Mouse (Mus musculus): Measurements from ENCODE around the gene Ssr3.
"Not testable (repeated sequence)": the region's sequence is repeated elsewhere in the genome, so short reads cannot be mapped to it uniquely, and the experiment has no call there.

Ssr3 gene

DNA sequence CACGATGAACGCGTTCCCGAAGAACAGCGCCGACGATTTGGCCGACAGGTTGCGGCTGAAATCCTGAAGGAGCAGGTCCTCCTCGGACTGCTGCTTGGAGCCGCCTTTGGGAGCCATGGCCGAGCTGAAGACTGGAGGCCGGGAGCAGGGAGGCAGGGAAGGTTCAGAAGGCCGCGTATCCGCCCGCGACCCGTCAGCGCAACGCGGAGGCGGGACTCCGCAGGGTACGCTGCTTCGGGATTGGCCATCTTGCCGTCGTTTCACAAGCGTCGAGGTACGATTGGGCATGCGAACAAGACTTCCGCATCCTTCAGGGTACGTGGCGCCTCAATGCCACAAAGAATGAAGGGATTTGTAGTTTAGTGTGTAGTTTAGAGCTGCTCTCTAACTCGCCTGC is at the start of gene Ssr3:
Ssr3 (minus strand) TSS at position 203 of the 397 bp plus-strand sequence.
- peak; percentile 99 for DNase-seq

DNA sequence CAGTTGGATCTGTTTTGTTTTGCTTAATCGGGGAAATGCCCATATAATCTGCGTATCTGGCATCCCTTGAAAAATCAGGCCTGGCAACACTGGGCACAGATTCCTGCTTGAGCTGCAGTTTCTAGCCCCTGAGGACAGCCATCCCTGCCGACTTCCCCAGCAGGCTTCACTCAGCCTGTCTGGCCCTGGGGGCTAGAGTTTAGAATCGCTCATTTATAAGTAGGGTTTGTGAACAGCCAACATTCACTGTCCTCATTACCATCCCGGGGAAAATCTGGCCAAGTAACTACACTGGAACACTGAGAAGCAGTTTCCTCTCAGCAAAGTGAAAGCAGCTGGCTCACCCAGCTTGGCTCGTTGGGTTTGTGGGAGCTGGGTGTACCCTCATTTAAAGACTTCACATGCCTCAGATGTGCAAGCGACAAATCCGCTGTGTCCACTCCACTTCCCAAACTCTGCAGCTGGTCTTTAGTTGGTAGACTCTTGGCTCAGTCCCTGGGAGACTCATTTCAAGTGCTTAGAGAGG is 49.2 kb upstream of the Ssr3 start:
- DNase-seq, result peak; percentile 57

DNA sequence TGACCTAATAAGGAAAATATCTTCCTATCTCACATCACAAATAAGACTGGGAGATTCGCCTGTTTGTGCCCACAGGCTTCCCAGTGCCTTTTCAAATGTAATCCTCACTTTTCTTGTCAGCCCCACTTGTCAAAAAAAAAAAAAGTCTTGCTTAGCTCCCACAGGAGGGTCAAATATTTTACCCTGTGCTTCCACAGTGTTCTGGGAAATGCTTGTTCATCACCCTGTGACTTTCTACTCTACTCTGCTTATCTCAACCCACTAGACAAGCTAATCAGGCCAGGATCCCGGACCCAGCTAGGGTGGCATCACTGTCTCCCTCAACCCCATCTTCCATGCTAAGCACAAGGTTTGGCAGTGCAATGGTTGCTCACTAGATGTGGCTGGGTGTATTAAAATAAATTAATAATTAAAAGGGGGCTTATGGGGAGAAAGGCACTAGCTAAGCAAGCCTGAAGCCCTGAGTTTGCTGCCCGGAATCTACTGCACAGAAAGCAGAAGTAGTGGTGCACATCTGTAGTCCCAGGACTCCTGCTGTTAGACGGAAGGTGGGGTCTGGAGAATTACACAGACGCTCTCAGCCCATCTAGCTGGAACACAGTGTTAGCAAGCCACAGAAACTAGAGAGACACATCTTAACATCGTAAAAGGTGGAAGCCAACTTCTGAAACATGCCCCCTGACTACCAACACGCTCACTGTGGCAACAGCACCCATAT is 46.2 kb upstream of the Ssr3 start:
- no peak for DNase-seq

DNA sequence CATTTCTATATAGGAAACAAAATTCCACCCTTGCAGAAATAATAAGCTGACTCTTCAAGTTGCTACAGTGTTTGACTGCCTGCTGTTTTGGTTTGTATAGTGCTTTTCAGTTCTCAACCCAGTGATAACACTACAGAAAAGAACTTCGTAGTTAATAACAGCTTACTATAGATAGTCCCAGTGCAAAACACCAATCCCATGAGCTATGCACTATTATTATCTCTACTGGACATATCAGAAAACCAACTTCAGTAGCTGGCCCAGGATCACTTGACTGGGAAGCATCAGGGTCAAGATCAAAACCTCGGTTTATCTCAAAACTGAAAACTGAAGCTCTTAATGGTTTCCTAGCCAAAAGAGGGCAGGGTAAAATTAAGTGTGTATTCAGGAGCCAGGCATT is 43.4 kb upstream of the Ssr3 start:
- no peak for DNase-seq

DNA sequence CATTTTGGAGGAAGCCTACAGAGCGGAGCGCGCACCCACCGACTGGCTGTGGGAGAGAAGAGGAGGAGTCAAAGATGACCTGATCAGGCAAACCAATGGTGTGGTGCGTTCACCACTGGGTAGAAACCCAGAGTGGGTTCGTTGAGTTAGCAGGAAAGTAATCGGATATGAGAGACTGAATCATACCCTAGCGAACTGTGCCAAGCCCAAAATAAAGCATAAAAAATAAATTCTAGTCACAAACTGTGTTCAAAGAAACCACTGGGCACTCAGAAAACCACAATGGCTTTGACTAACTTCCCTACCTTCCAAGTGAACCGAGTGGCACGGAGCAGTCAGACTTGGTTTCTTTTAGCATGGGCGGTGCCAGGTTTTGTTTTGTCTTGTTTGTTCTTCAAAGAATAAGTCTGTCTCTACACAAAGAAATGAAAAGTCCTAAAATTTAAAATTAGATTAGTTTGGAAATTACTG is 42.7 kb upstream of the Ssr3 start:
- DNase-seq, result no peak

DNA sequence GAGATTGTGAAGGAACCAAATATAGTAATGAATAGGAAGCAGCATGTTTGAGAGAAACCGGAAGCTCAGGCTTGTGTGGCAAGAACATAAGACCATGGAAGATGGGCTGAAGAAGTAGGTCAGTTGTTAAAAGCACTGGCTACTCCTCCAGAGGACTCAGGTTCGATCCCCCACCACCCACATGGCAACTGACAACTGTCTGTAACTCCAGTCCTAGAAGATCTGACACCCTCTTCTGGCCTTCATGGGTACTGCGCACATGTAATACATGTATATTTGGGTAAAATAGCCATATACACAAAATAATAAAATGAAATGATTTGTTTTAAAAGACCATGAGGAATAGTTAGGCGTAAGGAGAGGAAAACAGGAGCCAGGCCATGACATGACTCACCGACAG is 39.8 kb upstream of the Ssr3 start:
- no peak for DNase-seq

DNA sequence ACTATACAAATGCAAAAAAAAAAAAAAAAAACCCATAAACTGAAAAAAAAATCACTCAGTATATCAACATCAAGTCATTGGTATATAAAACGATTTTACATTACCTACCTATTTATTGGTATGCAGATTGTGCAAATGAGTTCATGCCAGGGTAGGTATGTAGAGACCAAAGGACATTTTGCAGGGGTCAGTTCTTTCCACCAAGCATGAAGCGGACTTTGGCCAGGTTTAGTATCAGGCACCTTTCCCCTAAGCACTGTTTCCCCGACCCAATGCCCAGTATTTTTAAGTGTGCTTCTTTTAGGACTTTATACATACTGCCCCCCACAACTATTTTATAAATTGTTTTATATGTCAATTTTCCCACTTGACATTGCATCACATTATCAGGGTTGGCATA is 27.3 kb upstream of the Ssr3 start:
- no peak for DNase-seq

DNA sequence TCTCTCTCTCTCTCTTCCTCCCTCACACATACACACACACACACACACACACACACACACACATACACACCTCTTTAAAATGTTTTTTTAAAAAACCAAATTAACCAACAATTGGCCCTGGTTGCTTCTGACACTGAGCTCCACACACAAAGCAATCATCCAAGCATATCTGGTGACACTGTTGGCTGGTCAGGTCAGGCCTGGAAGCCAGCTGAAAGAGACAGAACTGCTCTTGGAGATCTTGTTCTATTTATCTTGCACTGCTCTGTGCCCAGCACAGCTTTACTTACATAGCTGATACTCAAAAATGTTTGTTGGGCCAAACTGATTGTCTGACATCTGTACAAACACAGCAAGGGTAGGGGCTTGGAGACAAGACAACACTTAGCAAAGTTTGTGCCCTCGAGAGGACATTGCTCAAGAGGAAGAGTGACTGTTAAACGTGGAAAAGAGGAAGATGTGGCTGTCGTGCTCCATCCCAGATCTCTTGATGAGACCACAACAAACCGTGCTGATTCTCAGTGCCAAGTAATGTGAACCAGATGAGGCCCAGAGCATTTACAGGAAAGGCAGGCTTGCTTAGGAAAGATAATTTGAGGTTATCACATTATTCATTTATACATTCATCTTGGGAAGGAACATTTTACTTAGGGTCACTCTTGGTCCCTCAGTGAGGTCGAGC is 25.6 kb upstream of the Ssr3 start:
- DNase-seq, result no peak

DNA sequence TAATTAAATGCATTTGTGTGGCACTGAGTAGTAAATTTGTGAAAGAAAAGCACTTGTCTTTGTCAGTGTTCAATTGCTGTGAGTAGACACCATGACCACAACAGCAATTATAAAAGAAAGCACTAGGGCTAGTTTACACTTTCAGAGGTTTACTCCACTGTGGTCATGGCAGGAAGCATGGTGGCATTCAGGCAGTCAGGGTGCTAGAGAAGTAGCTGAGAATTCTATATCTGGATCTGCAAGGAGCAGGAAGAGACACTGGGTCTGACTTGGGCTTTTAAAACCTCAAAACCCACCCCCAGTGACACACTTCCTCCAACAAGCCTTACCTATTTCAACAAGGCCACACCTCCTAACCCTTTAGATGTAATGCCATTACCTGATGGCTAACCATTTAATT is 24.1 kb upstream of the Ssr3 start:
- DNase-seq, result no peak

DNA sequence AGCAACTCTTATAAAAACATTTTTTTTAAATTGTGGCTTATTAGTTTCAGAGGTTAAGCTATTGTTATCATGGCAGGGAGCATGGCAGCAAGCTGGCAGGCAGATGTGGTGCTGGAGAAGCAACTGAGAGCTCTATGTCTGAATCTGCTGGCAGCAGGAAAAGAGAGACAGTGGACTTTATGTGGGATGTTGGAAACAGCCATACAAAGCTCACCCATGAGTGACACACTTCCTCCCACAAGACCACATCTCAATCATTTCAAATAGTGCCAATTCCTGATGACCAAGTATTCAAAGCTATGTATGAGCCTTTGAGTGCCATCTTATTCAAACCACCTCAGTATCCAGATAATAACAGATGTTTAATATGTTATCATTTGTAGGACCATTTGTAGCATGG is 15.5 kb upstream of the Ssr3 start:
- DNase-seq, result no peak

DNA sequence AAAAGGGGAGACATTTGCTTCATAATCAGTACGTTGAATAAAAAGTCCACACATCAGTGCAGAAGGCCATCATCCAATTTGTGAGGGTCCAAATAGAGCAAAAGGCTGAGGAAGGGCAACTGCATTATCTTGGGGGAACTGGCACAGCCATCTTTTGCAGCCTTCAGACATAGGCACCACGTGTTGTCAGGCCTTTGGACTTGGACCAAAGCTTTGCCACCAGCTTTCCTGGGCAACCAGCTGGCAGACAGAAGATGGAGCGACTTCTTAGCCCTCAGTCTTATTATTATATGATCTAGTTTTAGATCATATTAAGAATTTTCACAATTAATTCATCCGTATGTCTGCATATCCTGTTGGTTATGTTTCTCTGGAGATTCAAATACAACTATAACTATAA is 13.4 kb upstream of the Ssr3 start:
- DNase-seq, result no peak

DNA sequence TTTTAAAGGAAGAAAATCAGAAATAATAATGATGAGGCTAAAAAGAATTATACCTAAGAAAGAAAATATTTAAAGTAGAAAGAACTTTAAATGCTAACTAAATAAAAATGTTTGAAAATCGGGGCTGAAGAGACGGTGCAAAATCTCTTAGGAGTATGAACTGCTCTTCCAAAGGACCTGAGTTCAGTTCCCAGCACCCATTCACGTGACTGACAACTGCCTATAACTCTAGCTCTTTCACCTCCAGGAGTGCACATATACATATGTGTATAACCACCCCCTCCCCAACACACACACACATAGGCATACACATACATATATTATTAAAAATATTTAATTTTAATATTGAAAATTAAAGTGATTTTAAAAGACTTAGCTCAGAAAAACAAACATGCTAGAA is 5.1 kb upstream of the Ssr3 start:
- DNase-seq, result no peak

DNA sequence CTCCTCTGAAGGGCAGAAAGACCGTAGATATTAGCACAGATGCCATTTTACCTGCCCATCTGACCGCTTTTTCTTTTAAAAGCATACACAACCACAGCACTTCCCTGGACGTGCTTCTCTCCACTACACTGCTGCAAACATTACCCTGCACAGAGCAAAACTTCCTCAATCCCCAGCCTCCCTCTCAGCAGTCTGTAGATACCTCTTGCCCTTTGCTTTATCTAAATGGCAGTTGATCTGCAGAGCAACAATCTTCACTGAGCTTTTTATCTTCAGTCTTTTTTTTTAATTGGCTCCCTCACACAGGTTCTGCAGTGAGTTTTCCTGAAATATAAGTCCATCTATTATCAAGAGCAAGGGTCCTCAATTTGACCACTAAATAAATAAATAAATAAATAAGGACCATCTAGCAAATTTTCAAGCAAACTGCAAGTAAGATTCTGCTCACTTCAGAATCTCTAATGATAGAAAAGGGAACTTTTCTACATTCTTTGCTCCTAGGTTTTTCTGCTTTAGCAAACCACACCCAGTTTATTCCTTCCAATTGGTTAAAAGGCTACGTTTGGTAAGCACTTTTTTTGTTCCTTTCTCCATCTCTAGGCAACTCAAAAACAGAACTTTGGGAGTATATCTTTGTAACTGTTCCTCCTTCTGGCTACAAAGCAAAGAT is 4.5 kb upstream of the Ssr3 start:
- no peak for DNase-seq

DNA sequence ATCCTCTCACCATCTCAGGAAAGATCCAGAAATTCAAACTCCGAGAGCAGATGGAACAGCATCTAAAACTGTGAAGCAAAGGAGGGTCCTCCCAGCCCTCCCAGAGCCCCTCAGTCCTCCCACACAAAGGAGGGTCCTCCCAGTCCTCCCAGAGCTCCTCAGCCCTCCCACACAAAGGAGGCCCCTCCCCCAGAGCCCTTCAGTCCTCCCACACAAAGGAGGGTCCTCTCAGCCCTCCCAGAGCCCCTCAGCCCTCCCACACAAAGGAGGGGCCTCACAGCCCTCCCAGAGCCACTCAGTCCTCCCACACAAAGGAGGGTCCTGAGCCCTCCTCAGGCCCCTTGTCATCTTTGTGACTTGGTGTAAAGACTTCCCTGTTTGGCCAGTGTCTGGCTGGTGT is 2.7 kb upstream of the Ssr3 start:
- not testable (repeated sequence) for DNase-seq

DNA sequence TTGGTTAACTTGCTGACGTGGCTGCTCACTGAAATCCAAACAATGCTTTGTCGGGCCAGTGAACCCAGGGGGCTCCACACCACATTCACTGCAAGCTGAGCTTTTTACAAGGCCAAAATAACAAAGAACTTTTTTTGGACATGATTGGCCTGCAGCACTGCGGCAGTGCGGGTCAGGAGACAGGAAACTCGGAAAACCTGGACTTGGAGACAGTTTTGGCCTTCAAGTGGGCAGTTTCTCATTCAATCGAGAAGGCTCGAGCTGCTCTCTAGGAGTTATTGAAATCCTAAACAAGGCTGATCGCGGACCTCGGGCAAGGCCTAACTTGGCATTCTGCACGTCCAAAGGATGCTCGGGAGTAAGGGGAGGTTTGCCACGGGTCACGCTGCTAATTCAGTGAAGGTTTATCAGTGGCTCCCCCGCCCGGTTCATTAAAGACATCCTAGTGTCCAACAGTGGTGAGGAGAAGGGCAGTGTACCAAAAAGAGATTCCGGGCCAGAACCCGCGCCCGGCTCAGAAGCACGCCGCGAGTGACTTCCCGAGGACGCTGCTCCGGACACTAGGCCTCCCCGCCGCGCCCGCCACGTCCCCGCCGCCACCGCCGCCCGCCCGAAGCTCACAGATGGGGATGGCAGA is 521 bp downstream of the Ssr3 start:
- DNase-seq, result no peak

DNA sequence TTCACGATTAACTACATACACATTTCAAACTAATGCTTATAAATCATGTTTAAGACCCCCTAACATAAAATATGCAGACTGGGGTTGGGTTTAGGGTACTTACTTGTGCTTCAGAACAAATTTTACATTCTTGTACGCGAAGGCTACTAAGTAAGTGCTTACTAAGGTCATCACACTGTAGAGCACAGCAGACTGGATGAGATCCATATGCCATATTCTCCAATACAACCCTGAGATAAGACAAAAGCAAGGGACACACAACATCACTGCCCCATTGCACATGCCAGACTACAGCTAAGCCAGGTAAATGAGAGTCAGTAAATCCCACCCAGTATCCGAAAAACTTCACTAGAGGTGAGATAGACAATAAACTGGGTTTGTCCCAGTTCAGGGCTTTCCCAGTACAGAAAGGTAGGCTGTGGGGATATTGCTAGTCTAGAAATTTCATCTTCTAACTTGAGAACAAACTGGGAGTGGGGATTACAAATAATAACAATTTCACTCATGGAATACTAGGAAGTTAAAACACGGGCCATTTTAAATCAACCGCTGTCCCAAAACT is 1.1 kb downstream of the Ssr3 start:
- DNase-seq, result no peak

DNA sequence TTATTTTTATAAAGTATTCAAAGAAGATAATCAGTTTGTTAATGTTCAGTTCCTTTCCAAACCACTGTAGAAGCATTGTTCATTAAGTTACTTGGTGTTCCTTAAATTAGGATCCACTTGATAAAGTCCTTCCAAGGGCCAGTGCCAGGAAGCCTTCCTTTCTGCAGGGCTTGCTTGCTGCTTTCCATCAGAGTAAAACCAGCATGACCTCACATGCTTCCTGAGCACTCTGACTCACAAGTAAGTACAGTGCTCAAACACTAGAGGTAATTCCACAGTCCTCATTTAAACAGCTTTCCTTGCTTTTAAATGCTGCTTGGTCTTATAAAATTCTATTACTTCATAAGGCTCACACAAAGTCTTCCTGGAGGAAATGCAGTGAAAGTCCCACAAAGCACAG is 6.7 kb downstream of the Ssr3 start:
- DNase-seq, result no peak

DNA sequence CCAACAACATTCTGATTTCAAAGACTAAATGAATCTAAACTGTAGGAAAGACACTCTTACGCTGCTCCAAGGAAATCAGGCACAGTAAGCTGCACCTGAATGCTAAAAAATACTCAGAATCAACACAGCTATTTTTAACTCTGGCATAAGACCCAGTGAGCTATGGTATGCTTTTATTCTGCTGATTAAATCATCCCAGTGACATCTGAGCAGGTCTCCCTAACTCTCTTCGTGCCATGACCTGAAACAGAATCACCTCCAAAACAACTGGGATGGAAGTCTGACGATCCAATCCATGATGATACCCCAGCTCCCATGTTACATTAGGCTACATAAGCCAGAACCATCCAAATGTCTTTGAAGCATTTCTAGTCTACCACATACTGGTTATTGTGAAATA is 8.0 kb downstream of the Ssr3 start:
- no peak for DNase-seq

DNA sequence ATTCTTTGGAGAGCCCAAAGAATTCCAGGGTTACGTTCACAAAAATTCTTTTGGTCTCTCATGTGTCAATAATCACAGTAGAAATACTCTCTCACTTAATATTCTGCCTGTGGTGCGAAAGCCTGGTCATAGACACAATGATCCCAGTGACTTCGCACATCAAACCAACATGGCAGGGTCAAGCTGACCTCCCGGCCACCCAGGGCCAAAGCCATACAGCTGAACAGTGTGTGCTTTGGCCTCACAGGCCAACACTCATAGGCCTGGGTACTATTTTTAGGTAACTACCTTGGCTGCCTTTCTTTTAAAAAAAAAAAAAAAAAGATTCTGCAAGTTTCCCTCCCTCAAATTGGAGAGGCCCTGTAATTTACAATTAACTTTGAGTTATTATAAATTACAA is 11.3 kb downstream of the Ssr3 start:
- DNase-seq, result no peak

DNA sequence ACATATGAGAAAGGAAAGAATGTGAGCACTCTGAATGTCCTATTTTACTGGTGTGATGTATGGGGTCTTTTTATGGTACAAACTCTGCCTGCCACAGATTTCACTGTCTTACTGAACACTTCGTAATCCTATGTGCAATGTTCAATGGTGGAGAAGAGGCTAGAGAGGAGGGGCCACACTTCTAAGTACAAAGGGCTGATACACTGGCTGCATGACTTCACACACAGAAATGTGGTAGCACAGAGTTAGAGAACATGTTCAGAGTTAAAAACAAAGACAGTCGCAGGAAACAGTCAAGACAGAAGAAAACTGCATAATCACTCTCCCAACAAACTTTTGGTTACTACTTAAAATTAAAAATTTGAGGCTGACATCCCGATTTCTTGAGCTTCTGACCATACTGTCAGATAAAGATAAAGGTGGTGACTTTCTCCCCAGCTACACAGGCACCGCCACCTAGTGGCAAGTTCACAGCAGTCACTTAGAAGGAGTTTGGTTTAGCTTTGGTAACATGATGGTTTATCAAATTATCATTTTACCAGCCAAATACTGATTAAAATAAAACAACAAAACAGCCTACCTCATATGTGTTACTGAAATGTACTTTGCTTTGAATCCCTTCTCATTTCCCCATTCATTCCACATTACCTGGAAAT is 12.4 kb downstream of the Ssr3 start:
- peak; percentile 23 for DNase-seq

DNA sequence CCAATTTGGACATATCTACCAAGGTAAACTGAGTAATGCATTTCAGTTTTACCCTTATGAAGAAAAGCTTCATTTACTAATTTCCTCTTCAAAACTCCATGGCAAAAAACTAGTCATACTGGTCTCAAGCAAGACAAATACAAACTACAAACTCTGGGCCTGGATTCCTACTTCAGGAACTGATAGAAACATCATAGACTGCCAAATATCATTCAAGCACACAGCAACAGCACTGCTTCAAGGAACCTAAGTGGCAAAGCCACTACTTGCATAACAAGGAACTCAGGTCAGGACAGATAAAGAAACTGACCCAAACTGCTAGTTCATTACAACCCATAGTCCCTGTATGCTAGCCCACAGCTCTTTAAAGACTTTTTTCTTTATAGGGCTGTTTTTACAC is 13.7 kb downstream of the Ssr3 start:
- no peak for DNase-seq

DNA sequence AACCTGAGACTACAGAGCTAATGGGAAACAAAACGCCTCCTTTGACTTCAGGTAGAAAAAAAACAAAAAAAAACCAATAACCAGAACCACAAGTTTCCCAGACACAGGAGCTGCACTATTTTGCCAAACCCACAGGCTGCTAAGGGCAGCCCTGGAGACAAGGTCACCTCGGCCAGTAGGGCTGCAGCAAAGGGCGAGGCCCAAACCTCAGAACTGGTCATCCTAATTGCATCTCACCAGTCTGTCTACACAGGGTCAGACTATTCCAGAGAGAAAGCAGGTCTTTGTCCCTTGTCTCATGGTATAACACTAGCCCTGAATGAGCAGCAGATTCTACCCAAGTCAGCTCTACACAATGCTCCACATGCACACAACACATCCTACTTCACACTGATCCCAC is 17.7 kb downstream of the Ssr3 start:
- DNase-seq, result no peak

Measured in right cerebral cortex, adult 18-20 months (tissue).